Mouse (Mus musculus) cerebellum, adult 8-10 months (tissue): ENCODE results near the gene Gtse1.

Experiments used
- DNase-seq: peaks from one replicate; pipeline ENCODE4 v3.0.0; 2022

Gene Gtse1

DNA sequence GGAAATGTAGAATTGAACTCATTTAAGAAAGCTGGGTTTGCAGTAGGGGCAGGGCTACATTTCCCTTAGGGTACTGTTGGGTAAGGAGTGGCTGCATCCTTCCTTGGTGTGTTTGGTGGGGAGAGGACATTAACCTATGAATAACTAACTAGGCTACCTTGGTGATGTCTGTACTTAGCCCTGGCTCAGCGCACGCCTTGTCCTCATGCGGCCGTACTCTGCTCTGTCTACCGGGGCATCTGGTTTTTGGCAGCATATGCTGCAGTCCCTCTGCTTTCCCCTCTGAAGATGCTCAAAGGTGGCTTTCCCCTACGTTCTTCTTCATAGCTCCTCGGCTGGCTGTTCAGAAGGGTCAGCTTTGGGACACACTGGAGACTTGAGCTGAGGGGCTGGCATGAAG lies 17.8 kb downstream of the Gtse1 start:
- DNase-seq: no peak

- peak; percentile 91 for DNase-seq
These were observed 19.4 kb downstream of the Gtse1 start, which contains the start of gene Trmu for GRCm38 (mm10) chr15:85878848-85879497. Trmu (plus strand) TSS chr15:85879312.

DNA sequence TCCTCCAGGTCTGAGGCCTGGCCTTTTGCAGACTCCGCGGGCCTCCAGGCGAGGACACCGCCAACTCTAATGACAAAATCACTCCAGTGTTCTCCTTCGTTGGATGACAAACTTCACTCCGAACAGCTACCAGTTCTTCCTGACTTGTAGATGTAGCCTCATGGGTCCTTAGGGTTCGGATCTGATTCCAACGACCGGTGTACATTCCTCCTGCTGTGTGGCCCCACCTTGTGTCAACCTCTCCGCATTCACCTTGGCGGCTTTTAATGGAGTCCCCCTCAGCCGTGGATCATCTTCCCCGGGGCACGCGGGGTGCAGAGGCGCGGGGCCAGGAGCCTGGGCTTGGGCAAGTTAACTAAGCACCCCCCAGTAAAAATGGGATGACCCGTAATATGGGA lies 20.0 kb downstream of the Gtse1 start:
- DNase-seq: no peak

DNA sequence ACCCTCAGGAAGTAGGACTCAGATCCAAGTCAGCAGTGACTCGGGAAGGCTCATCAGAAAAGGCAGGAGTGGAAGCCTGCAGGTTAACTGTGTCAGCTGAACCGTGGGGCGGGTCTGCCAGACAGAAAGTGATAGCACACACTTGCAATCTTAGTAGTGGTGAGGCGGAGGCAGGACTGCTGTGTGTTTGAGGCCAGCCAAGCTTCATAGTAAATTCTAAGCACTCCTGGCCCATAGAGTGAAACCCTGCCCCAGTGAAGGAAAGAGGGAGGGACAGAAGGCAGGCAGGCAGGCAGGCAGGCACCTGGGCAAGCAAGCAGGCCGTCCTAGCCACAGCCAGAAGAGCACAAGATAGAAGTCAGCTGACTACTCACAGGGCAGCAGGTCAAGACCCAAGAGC lies 26.1 kb downstream of the Gtse1 start:
- DNase-seq: no peak

DNA sequence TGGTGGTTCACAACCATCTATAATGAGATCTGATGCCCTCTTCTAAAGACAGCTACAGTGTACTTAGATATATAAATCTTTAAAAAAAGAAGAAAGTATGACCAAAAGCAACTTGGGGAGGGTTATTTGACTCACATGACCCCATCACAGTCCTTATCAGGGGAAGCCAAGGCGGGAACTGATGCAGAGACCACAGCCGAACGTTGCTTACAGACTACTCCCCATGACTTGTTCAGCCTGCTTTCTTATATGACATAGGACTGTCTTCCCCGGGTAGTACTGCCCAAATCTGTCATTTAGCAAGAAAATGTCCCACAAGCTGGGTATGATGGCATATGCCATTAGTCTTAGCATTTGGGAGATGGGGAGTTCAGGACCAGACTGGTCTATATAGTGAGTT lies 29.7 kb downstream of the Gtse1 start:
- DNase-seq: no peak

GRCm38 (mm10) chr15:85891971-85892370 lies 32.4 kb downstream of the Gtse1 start:
- DNase-seq: no peak

DNA sequence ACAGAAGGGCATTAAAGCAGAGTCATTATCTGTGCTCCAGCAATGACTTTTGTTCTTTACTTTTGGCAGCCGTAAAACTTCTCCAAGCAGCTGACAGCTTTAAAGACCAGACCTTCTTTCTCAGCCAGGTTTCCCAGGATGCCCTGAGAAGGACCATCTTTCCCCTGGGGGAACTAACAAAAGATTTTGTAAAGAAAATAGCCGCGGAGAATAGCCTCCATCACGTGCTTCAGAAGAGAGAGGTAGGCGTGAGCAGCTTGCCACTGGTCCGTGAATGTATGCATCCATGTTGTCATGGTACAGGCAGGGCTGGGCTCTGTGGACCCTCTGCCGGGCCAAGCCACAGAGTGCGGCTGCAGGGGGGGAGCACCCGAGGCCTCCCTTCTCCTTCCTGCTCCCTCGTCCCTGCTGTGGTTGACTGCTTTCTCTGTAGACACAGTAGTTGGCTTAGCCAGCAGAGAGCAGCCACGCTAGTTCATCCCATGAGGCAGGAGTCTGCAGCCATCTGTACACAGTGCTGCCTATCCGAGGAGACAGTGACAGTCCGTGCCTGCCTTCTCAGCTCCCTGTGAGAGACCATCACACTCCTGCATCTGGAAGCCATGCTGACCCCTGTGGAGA lies 33.1 kb downstream of the Gtse1 start:
- no peak for DNase-seq

- no peak for DNase-seq
These were observed 34.3 kb downstream of the Gtse1 start for GRCm38 (mm10) chr15:85893871-85894270.

GRCm38 (mm10) chr15:85896284-85896683 lies 36.7 kb downstream of the Gtse1 start:
- peak; percentile 84 for DNase-seq

DNA sequence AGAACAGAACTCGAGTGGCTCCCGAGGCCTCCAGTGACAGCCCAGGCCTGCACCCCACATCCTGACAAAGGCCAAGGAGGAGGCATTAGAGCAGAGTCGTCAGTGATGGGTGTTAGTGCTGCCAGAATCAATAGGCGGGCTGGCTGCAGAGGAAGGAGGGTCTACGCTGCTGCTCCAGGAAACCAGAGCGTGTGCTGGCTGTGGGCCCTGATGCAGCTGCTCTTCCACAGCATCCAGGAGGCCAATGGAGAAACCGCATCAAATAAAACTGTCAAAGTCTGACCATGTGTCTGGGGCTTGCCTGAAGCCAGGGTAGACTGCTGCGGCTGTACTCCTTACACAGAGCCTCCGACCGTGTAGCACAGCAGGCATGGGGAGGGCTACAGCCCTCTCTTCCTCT lies 37.6 kb downstream of the Gtse1 start:
- DNase-seq: no peak

DNA sequence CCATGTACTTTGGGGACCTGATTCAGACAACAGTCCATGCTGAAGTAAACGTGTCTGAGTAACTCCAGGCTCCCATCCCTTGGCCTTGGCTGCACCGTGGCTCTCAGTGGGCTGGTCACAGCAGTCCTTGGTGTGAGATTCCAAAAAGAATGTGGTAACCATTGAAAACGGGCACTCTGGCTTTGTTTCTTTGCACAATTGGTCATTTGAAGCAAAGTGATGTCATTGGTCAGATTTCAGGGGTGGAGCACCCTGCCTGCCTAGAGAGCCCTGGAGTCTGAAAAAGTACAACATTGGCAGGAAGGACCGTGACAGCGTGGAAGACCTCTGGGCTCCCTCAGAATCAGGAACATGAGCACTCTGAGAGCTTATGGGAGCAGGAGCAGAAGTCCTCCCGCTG lies 39.9 kb downstream of the Gtse1 start:
- DNase-seq: no peak

GRCm38 (mm10) chr15:85900318-85900717 lies 40.8 kb downstream of the Gtse1 start:
- no peak for DNase-seq

- no peak for DNase-seq
These were observed 41.3 kb downstream of the Gtse1 start for GRCm38 (mm10) chr15:85900801-85901200.

GRCm38 (mm10) chr15:85902505-85902904 lies 43.0 kb downstream of the Gtse1 start:
- DNase-seq: no peak

DNA sequence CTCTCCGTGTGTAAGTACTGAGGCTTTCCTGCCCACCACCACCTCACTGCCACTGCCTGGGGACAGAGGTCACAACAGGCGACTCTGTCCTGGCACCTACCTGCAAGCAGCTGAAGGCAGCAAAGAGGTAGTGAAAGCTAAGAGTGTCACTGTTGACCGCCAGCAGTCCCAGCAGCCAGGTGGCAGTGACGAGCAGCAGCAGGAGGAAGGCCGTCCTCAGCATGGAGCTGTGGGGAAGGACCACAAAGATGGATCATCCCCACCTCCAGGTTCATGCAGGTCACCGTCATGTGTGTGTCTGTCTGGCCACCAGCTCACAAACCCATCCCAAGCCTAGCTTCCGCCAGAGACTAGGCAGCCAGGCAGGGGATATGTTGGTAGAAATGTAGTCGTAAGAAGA lies 44.3 kb downstream of the Gtse1 start:
- no peak for DNase-seq

DNA sequence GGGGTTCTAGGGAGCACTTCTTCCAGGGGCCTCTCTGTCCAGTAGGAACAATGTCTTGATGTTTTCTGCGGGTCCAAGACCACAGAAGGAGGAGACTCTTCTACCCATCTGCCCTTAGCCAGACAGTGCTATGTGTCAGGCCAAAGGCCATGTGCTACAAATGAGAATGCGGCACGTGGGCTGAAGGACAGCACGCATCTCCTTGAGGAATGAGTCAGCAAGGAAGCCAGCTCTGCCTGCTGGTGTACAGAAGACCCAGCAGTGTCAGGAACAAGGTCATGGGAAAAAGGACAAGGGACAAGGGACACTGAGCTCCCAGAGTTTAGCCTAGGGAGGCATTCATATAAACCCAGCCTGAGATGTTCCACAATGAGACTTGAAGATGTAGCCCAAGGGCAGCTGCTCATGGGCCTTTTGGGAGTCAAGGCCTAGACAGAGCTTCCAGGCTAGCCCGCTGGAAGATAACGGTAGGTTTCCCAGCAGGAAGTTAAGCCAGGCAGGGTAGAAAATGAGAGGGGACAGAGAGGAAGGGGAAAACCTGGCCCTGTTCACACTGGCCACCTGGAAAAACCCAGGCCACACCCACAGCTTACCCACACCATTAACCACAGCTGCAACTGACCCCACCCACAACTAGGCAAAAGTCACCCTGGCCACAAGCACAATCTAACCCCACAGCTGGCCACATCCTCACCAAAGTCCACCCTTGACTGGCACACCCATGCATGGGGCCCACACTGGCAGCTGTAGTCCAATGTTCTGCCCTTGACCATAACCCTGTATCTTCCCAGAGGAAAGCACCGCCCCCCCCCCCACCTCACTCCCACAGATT lies 49.3 kb downstream of the Gtse1 start:
- no peak for DNase-seq

DNA sequence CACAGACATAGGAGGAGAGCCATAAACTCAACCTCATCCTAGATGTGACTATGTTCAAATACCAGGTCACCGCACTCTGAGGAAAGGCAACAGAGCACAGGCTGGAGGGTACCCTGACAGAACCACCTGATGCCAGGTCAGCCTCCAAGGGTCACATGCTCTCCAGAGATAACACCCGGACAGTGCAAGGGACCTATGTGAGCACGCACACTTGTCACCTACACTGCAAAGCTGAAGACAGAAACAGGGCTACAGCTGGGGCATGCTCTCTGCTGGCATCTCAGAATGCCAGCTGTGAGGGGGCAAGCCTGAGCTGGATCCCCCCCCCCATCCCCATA lies 49.9 kb downstream of the Gtse1 start:
- DNase-seq: no peak

GRCm38 (mm10) chr15:85909931-85910330 lies 50.4 kb downstream of the Gtse1 start:
- no peak for DNase-seq

DNA sequence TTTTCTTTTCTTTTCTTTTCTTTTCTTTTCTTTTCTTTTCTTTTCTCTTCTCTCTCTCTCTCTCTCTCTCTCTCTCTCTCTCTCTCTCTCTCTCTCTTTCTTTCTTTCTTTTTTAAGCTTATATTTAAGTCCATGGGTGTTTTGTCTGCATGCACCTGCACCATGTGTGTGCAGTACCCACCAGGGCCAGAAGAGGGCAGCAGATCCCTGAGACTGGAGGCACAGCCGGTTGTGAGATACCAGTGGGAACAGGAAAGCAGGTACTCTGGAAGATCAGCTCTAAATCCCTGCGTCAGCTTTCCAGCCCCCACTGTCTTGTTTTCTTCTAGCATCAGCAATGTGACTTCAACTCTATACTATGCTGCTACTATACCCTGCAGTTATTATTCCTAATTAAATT lies 54.1 kb downstream of the Gtse1 start:
- no peak for DNase-seq

DNA sequence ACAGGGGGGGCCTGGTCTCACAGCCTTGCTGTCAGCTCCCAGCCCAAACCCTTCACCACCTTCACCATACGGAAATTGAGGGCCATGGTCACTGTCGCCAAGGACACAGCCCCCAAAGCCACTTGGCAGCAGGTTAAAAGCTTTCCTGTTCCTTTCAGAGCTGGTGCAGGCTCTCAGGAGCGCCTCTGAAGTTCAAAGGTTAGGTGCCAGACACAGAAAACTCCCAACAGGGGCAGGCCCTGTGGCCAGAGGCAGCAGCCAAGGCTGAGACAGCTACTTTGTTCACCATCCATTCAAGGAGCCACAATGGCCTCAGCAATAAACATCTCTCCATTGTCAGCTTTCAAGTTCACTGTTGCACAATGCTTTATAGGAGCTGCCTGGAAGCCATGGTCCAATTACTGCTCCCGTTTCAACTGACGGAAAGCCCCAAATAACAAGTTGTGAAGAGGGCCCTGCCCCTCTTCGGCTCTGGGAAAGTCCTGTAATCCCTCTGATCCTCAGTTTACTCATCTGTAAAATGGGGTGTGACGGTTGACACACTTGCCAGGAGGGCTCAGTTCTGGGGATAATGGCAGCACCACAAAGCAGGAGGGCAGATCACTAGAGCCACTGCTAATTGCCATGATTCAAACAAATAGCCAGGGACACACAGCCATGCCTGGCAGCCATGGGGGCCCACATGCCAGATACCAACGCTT lies 59.8 kb downstream of the Gtse1 start:
- DNase-seq: no peak

- DNase-seq: no peak
These were observed 60.3 kb downstream of the Gtse1 start for GRCm38 (mm10) chr15:85919892-85920248.

DNA sequence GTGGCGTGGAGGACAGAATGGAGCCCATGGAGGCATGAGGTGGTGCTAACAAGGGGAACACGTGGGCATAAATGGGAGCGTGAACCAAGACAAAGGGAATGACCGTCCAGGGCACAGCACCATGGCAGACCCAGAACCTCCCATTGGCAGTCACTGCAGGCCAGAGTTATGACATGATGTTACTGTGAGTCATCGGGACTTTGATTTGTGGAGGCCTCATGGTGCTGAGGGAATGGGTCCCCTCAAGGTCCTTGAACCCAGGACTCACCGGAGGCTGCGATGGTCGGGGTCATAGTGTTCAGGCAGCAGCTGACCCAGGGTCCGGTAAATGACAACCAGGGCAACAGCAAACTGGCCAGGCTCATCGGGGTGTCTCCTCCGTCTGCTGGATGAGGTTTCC lies 62.3 kb downstream of the Gtse1 start:
- DNase-seq: no peak
